In the genomic region with DNA sequence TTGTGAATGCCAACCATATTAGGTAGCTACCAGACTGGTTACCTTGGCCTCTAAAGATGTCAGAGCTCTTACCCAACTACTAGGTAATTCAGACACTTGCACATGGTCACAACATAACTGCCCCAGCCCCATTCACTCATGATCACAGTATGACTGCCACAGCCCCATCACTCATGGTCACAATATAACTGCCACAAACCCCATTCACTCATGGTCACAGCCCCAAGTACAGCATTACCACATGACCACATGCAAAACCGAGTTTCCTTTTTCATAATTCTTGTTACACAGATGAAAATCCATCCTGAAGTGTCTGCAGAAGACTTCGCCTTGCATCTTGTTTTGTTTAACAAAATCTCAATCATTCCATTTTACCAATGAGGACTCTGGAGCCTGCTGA, we compare ENCODE assay signal across 1 mouse cellular context.
A peak's percentile ranks its signal among the peaks of the same experiment; 100 is the strongest.
TF ChIP-seq lines count a peak whose summit lies in the region.

No protein-coding gene starts in this region.

TF ChIP-seq in CH12.LX, 34 proteins besides CTCF, POLR2A, EP300 and RAD21 (continued from another document):
- TF ChIP-seq MAFK (IDR thresholded peaks at IDR 0.05; ENCODE audit: insufficient replicate concordance, low read length), result no peak
- TF ChIP-seq E2F4 (IDR thresholded peaks at IDR 0.05; ENCODE audit: insufficient replicate concordance, low read depth, low read length), result no peak
- TF ChIP-seq BHLHE40 (IDR thresholded peaks at IDR 0.05; ENCODE audit: low read depth, low read length), result peak; percentile 45
- no peak for TF ChIP-seq UBTF (IDR thresholded peaks at IDR 0.05; ENCODE audit: low read depth, low read length)
- TF ChIP-seq PAX5 (IDR thresholded peaks at IDR 0.05; ENCODE audit: low read length), result no peak
- no peak for TF ChIP-seq USF2 (conservative IDR thresholded peaks at IDR 0.05; ENCODE audit: low read depth, low read length)
- no peak for TF ChIP-seq MAX (IDR thresholded peaks at IDR 0.05; ENCODE audit: low read length)
- no peak for TF ChIP-seq JUN (IDR thresholded peaks at IDR 0.05; ENCODE audit: insufficient read depth, low read depth, low read length)
- no peak for TF ChIP-seq MYC (IDR thresholded peaks at IDR 0.05; ENCODE audit: low read depth, low read length)
- peak; percentile 47 for TF ChIP-seq IRF4 (IDR thresholded peaks at IDR 0.05; ENCODE audit: low read depth, low read length)
- no peak for TF ChIP-seq ELF1 (IDR thresholded peaks at IDR 0.05; ENCODE audit: low read depth, low read length)
- no peak for TF ChIP-seq POLR2AphosphoS2 (IDR thresholded peaks at IDR 0.05; ENCODE audit: low read depth, low read length)
